Mouse (Mus musculus) embryonic stem cell, embryonic (primary cell): ENCODE data around the gene Srsf3.

Source experiments
- CTCF ChIA-PET, 4 experiments: fragments of 300-600 bp in 2 of 4; fragments of 350-600 bp in 2 of 4; sonication (Branson Sonifier 250); formaldehyde crosslinking; loops; one replicate each; lab custom pipeline; 2022; ENCODE audit warnings: inconsistent platforms in 2 of 4; lab: Charles Lee
- POLR2A ChIA-PET, 4 experiments: fragments of 300-600 bp in 2 of 4; fragments of 350-600 bp in 2 of 4; sonication (Branson Sonifier 250); formaldehyde crosslinking; loops; one replicate each; lab custom pipeline; 2022; ENCODE audit warnings: antibody characterized with exemption in 4 of 4, inconsistent platforms in 1 of 4; lab: Charles Lee

Gene Srsf3

DNA sequence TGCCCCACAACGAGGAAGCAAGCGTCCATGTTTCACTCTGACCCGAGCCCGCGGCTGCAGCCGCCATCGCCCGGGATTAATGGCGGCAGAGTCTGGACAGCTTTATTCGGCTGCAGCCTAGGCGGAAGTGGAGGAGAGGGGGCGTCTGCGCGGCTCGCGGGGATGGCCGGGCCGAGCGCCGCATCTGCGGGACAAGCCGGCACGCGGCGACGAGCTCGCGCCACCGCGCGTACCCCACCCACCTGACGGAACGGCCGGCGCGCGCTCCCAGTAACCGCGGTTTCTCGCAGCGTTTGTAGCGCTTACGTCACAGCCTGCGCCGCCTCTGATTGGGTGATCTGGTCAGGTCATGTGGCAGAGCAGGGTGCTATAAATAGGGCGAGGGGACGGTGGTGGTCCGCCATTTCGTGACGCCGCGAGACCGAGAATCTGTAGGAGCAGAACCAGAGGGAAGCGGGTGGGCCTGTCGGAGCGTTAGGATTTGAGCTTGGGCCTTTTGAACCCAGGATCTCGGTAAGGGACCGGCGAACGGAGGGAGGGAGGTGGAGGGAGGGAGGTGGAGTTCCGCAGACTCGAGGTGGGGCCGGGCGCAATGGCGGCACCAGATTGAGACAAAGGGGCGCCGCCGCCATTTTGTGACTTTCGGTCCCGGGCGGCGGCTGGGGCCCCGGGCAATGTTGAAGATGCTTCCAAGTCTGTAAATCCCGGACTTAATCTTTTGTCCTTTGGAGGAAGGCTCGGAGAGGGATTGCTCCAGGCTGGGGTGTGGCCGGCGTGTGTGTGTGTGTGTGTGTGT, at the start of gene Srsf3:
TSS of gene Srsf3 (plus strand) at position 355 of the 796 bp plus-strand sequence.
- CTCF ChIA-PET, result interaction anchor here (0.6 to 2.0 kb wide), 11 partner anchors 10 to 495 kb away, joined by 3 to 11 read pairs (median 3); no protein-coding TSS in a partner anchor
- POLR2A ChIA-PET, result interaction anchor here (0.6 to 20.2 kb wide), 188 partner anchors 8 to 715 kb away, joined by 3 to 392 read pairs (median 5); partner anchors contain the start of genes Stk38 (in 4 of the 4), Cdkn1a (in 3 of the 4), Kctd20 (in 2 of the 4) and Mtch1 (in 2 of the 4)

DNA sequence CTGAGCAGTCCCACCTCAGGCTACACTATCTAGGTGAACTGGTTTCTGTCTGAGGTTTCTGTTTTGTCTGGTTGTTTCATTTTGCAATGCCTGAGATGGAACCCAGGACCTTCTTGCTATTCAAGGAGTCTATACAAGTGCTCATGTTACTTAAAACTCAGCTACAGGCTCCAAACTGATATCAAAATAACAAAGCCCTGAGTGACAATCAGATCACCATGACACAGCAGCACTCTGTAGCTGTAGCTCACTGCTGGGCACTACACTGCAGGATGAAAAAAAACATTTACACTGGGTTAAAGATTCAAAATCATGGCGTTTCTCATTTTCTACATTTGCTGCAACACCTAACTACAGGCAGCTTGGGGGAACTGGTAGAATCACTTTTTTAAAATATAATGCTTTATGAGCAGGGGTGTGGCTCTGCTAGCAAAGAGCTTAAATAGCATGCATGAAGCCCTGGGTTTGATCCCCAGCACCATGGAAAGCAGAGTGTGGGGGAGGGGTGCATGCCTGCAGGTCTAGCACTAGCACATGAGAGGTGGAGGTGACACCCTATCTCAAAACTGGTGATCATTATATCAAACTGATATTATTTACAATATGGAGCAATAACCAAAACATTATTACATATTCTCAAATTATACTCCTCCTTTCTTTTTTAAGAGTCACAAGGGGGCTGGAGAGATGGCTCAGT, 47.6 kb upstream of the Srsf3 start:
- ChIA-PET POLR2A (interaction anchor here in 2 of 4 experiments (0.9 to 9.0 kb wide), 11 partner anchors 9 to 72 kb away, joined by 3 to 97 read pairs (median 5); partner anchors contain the start of genes Srsf3 (in 2 of the 2) and Stk38 (in 2 of the 2)), CTCF (interaction anchor here in 1 of 4 experiments (0.9 to 4.4 kb wide), 5 partner anchors 9 to 80 kb away, joined by 3 to 43 read pairs (median 3); partner anchors contain the start of gene Srsf3)

DNA sequence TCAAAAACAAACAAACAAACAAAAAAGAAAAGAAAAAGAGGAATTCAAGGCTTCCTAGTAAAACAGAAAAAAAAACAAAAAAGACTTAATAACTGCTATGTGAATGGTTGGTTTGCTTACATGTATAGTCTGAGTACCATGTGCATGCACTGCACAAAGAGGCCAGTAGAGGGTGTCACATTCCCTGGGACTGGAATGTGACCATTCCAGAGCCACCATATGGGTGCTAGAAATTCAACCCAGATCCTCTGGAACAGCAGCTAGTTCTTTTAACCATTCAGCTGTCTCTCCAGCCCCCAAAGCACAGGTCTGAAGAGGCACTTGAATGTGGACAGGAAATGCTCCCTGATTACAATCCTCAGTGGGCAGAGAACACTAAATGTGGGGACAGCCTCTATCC, 45.6 kb upstream of the Srsf3 start:
- ChIA-PET CTCF (interaction anchor here (0.6 to 4.6 kb wide), 58 partner anchors 8 to 384 kb away, joined by 3 to 66 read pairs (median 6); partner anchors contain the start of genes Stk38 (in 3 of the 4) and Kctd20 (in 1 of the 4)), POLR2A (interaction anchor here (0.6 to 14.6 kb wide), 45 partner anchors 9 to 1078 kb away, joined by 3 to 252 read pairs (median 6); partner anchors contain the start of genes Srsf3 (in 3 of the 4), Stk38 (in 2 of the 4), Kctd20 (in 1 of the 4) and Pxt1 (in 1 of the 4))

- POLR2A ChIA-PET, result interaction anchor here (0.6 to 14.6 kb wide), 68 partner anchors 8 to 363 kb away, joined by 3 to 252 read pairs (median 5); partner anchors contain the start of genes Srsf3 (in 3 of the 4), Cdkn1a (in 2 of the 4), Stk38 (in 2 of the 4) and Kctd20 (in 1 of the 4)
- CTCF ChIA-PET, result interaction anchor here (0.6 to 4.6 kb wide), 103 partner anchors 8 to 1381 kb away, joined by 3 to 66 read pairs (median 4); partner anchors contain the start of genes Stk38 (in 3 of the 4), Kctd20 (in 2 of the 4), 4930539E08Rik (in 1 of the 4) and Srsf3 (in 1 of the 4)
These were observed 44.7 kb upstream of the Srsf3 start for GRCm38 (mm10) chr17:28987713-28988112.

DNA sequence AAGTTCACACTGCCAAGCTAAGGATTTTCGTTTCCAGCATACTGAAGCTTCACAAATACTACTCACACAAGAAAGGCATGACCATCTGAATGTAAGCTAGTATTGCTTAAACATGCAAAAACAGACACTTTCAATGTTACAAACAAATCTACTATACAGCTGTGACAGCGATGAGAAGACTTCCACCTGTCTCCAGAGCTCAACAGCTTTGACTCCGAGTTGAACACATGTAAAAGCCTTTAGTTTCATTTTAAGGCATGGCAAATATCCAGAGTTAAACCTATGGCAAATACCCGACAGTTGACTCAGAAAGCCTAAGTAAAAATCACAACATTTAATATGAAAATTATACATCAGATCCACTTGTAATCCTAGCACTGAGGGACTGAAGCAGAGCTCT, 44.1 kb upstream of the Srsf3 start:
- ChIA-PET CTCF (interaction anchor here (0.5 to 4.6 kb wide), 91 partner anchors 9 to 1381 kb away, joined by 3 to 66 read pairs (median 4); partner anchors contain the start of genes Kctd20 (in 2 of the 4), Stk38 (in 2 of the 4), 4930539E08Rik (in 1 of the 4) and Srsf3 (in 1 of the 4)), POLR2A (interaction anchor here (0.8 to 14.6 kb wide), 60 partner anchors 8 to 305 kb away, joined by 3 to 252 read pairs (median 6); partner anchors contain the start of genes Srsf3 (in 3 of the 4), Cdkn1a (in 2 of the 4), Stk38 (in 2 of the 4) and Kctd20 (in 1 of the 4))

- ChIA-PET CTCF (interaction anchor here in 2 of 4 experiments (0.5 to 4.6 kb wide), 11 partner anchors 16 to 353 kb away, joined by 3 to 66 read pairs (median 16); partner anchors contain the start of gene Stk38 (in 2 of the 2)), POLR2A (interaction anchor here in 3 of 4 experiments (0.7 to 14.6 kb wide), 22 partner anchors 7 to 305 kb away, joined by 3 to 252 read pairs (median 10); partner anchors contain the start of genes Srsf3 (in 2 of the 3) and Stk38 (in 2 of the 3))
These were observed 43.4 kb upstream of the Srsf3 start for GRCm38 (mm10) chr17:28988996-28989395.

DNA sequence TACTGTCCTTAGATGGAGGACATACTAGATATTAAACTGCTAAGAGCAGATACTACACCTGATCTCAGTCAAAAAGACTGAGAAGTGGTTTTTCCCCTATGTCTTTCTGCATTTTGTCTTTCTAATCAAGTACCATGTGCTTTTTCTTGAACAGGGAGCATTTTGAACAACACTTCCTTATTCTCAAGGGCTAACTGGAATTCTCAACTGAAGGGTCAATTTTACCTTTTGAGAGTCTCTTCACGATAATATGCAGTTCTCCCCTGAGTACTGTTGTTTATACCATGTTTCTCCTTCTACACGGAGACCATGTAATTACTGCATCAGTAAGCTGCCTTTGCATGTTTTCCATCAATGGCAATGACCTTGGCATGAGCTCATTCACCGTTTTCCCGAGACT, 42.4 kb upstream of the Srsf3 start:
- ChIA-PET POLR2A (interaction anchor here (0.6 to 14.6 kb wide), 29 partner anchors 8 to 106 kb away, joined by 3 to 252 read pairs (median 4); partner anchors contain the start of genes Srsf3 (in 2 of the 4), Stk38 (in 2 of the 4) and Kctd20 (in 1 of the 4)), CTCF (interaction anchor here in 3 of 4 experiments (0.5 to 4.6 kb wide), 10 partner anchors 9 to 237 kb away, joined by 3 to 66 read pairs (median 4); no protein-coding TSS in a partner anchor)

DNA sequence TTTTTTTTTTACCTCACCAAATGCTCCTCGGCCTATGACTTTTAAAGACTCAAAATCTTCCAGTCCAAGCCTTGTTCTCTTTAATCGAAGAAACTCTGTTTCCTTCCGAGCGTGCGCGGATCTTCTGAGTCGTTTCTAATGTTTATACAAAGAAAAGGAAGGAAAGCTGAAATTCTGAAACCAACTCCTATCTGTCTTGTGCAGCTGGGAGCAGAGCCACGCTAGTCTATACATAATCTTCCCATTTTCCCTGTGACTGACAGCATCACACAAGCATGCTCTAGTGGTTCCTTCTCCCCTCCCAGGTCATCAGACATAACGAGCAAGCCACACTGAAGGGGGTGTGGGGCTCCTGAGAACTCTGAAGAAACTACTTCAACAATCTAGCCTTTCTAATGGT, 41.1 kb upstream of the Srsf3 start:
- ChIA-PET CTCF (interaction anchor here in 2 of 4 experiments (0.7 to 0.9 kb wide), 3 partner anchors 13 to 352 kb away, joined by 3 to 5 read pairs (median 4); no protein-coding TSS in a partner anchor), POLR2A (interaction anchor here in 3 of 4 experiments (0.7 to 14.6 kb wide), 20 partner anchors 8 to 105 kb away, joined by 3 to 252 read pairs (median 4); partner anchors contain the start of genes Stk38 (in 2 of the 3), Cdkn1a (in 1 of the 3) and Srsf3 (in 1 of the 3))

DNA sequence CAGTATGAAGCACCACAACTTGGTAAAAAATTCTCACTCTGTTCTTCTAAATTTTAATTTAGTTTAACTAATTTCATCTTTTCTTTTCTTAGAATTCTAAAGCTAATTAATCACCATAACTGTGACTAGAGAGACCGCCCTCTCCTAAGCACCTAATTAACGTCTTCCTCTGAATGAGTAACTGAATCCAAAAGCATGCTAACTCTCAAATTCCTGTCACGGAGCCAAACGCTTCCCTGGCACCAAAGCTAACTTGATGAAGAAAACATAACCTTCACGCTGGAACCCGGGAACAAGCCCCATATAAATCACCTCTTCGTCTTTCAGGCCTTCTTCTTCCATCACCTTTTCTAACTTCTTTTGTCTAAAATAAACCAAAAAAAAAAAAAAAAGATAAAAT, 40.3 kb upstream of the Srsf3 start:
- ChIA-PET CTCF (no interaction called here), POLR2A (interaction anchor here in 2 of 4 experiments (1.0 to 14.6 kb wide), 7 partner anchors 10 to 241 kb away, joined by 3 to 252 read pairs (median 3); partner anchors contain the start of gene Stk38 (in 2 of the 2))

DNA sequence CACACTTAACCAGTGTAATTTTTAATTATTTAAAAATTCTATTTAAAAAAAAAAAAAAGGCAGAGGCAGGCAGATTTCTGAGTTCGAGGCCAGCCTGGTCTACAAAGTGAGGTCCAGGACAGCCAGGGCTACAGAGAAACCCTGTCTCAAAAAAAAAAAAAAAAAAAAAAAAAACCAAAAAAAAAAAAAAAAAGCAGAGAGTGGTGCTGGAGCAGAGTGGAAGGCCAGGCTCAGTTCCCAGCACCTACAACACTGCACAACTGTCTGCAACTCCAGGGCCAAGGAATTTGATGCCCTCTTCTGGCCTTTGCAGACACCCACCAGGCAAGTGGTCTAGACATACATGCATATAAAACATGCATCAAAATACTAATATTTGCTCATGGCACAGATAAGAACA, 39.4 kb upstream of the Srsf3 start:
- CTCF ChIA-PET, result interaction anchor here (0.6 to 2.3 kb wide), 14 partner anchors 8 to 761 kb away, joined by 3 to 7 read pairs (median 4); partner anchors contain the start of gene Stk38 (in 1 of the 4)
- POLR2A ChIA-PET, result interaction anchor here in 3 of 4 experiments (0.7 to 14.6 kb wide), 6 partner anchors 10 to 63 kb away, joined by 3 to 252 read pairs (median 8); partner anchors contain the start of genes Stk38 (in 2 of the 3) and Srsf3 (in 1 of the 3)

GRCm38 (mm10) chr17:28994615-28995014, 37.8 kb upstream of the Srsf3 start:
- ChIA-PET CTCF (interaction anchor here in 2 of 4 experiments (0.8 to 5.9 kb wide), 7 partner anchors 8 to 41 kb away, joined by 3 to 43 read pairs (median 6); partner anchors contain the start of gene Stk38 (in 1 of the 2)), POLR2A (interaction anchor here in 2 of 4 experiments (0.8 to 14.6 kb wide), 17 partner anchors 8 to 99 kb away, joined by 3 to 252 read pairs (median 4); partner anchors contain the start of genes Srsf3 (in 2 of the 2), Cdkn1a (in 1 of the 2) and Stk38 (in 1 of the 2))

DNA sequence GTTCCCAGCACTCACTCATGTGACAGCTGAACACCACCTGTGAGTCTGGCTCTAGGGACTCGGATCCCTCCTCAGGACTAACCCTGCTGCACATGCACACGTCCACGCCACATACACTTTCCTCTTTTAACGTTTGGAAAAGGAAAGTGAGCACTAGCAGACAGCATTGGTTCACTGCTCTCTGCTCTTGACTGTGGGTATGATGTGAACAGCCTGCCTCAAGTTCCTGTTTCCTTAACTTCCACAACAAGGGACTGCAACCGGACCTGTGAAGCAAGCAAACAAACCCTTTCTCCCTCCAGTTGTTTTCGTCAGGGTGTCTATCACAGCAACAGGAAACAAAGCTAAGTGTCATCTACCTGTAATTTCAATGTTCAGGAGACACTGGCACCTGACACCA, 32.0 kb upstream of the Srsf3 start:
- POLR2A ChIA-PET, result interaction anchor here in 3 of 4 experiments (0.8 to 14.6 kb wide), 12 partner anchors 3 to 93 kb away, joined by 3 to 252 read pairs (median 5); partner anchors contain the start of genes Srsf3 (in 1 of the 3) and Stk38 (in 1 of the 3)
- CTCF ChIA-PET, result interaction anchor here in 2 of 4 experiments (1.2 to 1.8 kb wide), 3 partner anchors 10 to 22 kb away, joined by 3 to 14 read pairs (median 4); no protein-coding TSS in a partner anchor

- ChIA-PET POLR2A (interaction anchor here in 2 of 4 experiments (1.2 to 13.7 kb wide), 7 partner anchors 11 to 36 kb away, joined by 3 to 252 read pairs (median 81); partner anchors contain the start of gene Srsf3 (in 1 of the 2)), CTCF (interaction anchor here in 2 of 4 experiments (0.6 to 2.5 kb wide), 2 partner anchors 16 to 60 kb away, joined by 4 to 11 read pairs; no protein-coding TSS in a partner anchor)
These were observed 28.7 kb upstream of the Srsf3 start for GRCm38 (mm10) chr17:29003740-29004139.

DNA sequence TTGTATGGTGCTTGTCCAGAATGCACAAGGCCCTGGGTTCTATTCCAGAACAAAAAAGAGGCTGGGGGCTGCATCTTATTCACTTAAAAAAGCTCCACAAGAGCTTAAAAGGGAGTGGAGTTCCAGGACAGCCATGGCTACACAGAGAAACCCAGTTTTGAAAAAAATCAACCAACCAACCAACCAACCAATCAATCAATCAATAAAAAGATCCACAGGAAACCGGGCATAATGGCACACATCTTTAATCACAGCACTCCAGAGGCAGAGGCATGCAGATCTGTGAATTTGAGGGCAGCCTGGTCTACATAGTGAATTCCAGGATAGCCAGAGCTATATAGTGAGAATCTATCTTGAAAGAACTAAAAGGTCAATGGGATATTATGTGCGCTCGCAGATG, 27.4 kb upstream of the Srsf3 start:
- ChIA-PET POLR2A (interaction anchor here in 3 of 4 experiments (0.7 to 13.7 kb wide), 21 partner anchors 10 to 644 kb away, joined by 3 to 252 read pairs (median 8); partner anchors contain the start of gene Srsf3 (in 2 of the 3)), CTCF (interaction anchor here in 1 of 4 experiments (0.8 to 2.5 kb wide), 3 partner anchors 14 to 78 kb away, joined by 3 to 11 read pairs (median 3); no protein-coding TSS in a partner anchor)

GRCm38 (mm10) chr17:29006812-29007211, 25.6 kb upstream of the Srsf3 start:
- POLR2A ChIA-PET, result interaction anchor here in 3 of 4 experiments (0.5 to 13.7 kb wide), 51 partner anchors 8 to 529 kb away, joined by 3 to 252 read pairs (median 7); partner anchors contain the start of genes Srsf3 (in 3 of the 3), Cdkn1a (in 1 of the 3) and Kctd20 (in 1 of the 3)
- CTCF ChIA-PET, result interaction anchor here (0.6 to 3.5 kb wide), 14 partner anchors 9 to 290 kb away, joined by 3 to 30 read pairs (median 4); no protein-coding TSS in a partner anchor
